Mouse (Mus musculus) cerebellum, adult 9-10 months (tissue): ENCODE measurements around the gene Adcy9.

Source experiments
- DNase-seq: peaks from one replicate; pipeline ENCODE4 v3.0.0; 2022

The Adcy9 gene

GRCm38 (mm10) chr16:4418776-4419545 is 1.3 kb downstream of the Adcy9 start:
- no peak for DNase-seq

- peak; percentile 34 for DNase-seq
Observed at GRCm38 (mm10) chr16:4418072-4418471, 2.2 kb downstream of the Adcy9 start.

- peak; percentile 30 for DNase-seq
Observed at GRCm38 (mm10) chr16:4417455-4417854, 2.8 kb downstream of the Adcy9 start.

GRCm38 (mm10) chr16:4414881-4415585 is 5.3 kb downstream of the Adcy9 start:
- peak; percentile 39 for DNase-seq

- peak; percentile 43 for DNase-seq
Observed at GRCm38 (mm10) chr16:4413988-4414880, 6.1 kb downstream of the Adcy9 start.

- DNase-seq: peak; percentile 6
Observed at GRCm38 (mm10) chr16:4413301-4413700, 7.0 kb downstream of the Adcy9 start.

GRCm38 (mm10) chr16:4412298-4412697 is 8.0 kb downstream of the Adcy9 start:
- DNase-seq: peak; percentile 12

GRCm38 (mm10) chr16:4411296-4411695 is 9.0 kb downstream of the Adcy9 start:
- peak; percentile 9 for DNase-seq

GRCm38 (mm10) chr16:4407536-4407935 is 12.8 kb downstream of the Adcy9 start:
- DNase-seq: no peak

- no peak for DNase-seq
Observed at GRCm38 (mm10) chr16:4406706-4407105, 13.6 kb downstream of the Adcy9 start.

- DNase-seq: no peak
Observed at GRCm38 (mm10) chr16:4406047-4406586, 14.2 kb downstream of the Adcy9 start.

GRCm38 (mm10) chr16:4404933-4405761 is 15.2 kb downstream of the Adcy9 start:
- no peak for DNase-seq

GRCm38 (mm10) chr16:4401109-4401508 is 19.2 kb downstream of the Adcy9 start:
- DNase-seq: no peak

- DNase-seq: no peak
Observed at GRCm38 (mm10) chr16:4399471-4400223, 20.7 kb downstream of the Adcy9 start.

GRCm38 (mm10) chr16:4398782-4399181 is 21.5 kb downstream of the Adcy9 start:
- DNase-seq: no peak

GRCm38 (mm10) chr16:4397636-4398035 is 22.7 kb downstream of the Adcy9 start:
- DNase-seq: no peak

GRCm38 (mm10) chr16:4395687-4396341 is 24.5 kb downstream of the Adcy9 start:
- DNase-seq: no peak

- no peak for DNase-seq
Observed at GRCm38 (mm10) chr16:4394991-4395590, 25.2 kb downstream of the Adcy9 start.

- DNase-seq: no peak
Observed at GRCm38 (mm10) chr16:4383473-4384038, 36.7 kb downstream of the Adcy9 start.

- DNase-seq: no peak
Observed at GRCm38 (mm10) chr16:4382406-4382805, 37.9 kb downstream of the Adcy9 start.
